Mouse (Mus musculus) cerebellum, adult 11-12 months (tissue): Measurements from ENCODE around the gene Trcg1.

Experiments used
- DNase-seq: peaks from one replicate; pipeline ENCODE4 v3.0.0; 2022

Trcg1 gene

DNA sequence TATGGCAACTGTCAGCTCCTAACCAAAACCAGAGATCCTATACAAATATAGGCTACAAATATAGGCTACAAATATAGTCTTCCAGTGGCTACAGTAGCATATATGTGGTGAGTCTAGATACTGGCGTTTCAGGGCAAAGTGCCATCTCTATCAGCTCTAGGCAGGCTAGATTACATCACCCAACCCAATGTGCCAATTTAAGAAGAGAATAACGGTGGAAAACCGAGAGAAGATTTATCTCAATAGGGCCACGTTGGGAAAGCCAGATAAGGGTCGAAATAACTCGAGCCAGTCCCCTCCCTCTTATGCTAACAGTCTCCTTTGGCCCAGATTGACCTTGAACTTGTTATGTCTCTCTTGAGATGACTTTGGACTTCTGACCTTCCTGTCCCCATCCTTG lies 3.2 kb upstream of the Trcg1 start:
- DNase-seq, result no peak

DNA sequence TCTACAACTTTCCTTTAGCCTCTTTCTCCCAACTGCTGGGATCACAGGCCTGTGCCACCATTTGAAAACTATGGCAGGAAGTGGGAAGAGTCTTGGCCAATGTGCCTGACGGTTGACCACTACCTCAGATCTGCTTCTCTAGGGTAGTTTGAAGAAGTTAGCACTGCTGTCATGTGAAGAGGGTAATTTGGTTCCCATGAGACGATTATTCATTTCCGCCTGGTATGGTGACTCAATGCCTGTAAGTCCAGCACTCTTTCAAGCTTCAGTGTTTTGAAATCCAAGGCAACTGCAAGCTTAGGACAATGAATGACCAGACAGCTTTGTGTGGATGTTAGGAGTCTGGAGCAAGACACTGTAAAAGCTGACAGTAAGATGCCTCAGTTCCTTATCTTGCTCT lies 2.6 kb upstream of the Trcg1 start:
- no peak for DNase-seq

DNA sequence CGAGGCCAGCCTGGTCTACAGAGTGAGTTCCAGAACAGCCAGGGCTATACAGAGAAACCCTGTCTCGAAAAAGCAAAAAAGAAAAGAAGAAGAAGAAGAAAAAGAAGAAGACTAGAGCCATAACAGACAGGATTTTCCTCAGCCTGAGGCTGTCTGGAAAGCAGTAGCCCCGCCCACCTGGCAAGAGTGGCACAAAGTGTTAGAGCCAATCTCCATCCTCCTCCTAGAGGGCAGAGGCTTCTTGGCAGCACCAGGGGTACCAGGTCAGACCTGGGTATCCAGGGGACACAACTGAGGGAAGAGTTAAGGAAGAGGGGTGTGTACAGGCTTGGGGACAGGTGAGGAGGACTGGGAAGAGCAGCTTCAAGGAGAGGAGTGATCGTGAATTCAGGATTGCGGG lies 1.3 kb downstream of the Trcg1 start:
- DNase-seq, result no peak

DNA sequence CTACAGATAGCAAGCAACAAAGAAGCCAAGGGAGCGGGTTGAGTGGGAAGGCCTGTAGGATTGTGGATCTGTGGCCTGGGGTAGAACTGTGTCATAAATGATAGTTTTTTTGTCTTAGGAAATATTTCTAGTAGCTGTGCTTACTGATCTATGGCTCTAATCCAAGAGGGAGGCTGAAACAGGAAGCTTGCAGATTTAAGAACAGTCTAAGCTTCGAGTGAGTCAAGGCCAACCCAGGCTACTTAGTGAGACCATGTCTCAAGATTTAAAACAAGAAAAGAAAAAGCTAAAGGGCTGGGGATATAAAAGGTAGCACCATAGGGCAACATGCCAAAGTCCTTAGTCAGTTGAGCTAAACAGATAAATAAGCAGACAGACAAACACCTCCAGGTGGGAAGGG lies 1.9 kb downstream of the Trcg1 start:
- no peak for DNase-seq

DNA sequence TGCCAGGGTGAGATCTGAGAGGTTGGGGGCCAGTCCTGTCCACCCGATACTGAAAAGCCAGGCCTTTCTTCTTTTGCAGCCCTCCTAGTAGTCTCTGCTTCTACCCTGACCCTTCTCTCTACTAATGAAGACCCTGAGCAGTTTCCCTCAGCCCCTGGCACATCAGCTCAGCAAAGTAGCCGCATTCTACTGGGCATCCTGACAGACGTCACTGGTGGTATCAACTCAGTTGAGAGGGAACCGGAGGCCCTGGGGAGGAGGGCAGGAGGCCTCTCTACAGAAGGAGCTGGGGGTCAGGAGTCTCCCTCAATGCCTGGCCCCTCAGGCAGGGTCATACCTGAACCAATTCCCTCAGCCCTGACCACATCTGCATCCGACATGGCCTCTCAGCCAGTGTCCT lies 4.8 kb downstream of the Trcg1 start:
- no peak for DNase-seq

DNA sequence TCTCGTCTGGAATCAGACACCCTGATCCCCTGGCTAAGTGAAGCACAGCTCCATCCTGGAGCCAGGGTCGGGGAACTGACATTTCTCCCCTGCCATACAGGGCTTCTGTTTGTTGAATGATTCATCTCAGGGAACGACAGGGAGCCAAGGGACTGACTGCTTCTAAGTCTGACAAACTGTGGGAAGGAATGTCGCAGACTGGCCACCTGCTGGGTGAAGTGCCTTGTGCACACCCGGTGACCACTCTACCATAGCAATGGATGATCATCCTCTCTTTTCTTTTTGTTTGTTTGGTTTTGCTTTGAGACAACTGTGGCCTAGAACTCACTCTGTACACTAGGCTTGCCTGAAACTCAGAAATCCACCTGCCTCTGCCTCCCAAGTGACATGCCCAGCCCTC lies 6.6 kb downstream of the Trcg1 start:
- DNase-seq, result no peak

DNA sequence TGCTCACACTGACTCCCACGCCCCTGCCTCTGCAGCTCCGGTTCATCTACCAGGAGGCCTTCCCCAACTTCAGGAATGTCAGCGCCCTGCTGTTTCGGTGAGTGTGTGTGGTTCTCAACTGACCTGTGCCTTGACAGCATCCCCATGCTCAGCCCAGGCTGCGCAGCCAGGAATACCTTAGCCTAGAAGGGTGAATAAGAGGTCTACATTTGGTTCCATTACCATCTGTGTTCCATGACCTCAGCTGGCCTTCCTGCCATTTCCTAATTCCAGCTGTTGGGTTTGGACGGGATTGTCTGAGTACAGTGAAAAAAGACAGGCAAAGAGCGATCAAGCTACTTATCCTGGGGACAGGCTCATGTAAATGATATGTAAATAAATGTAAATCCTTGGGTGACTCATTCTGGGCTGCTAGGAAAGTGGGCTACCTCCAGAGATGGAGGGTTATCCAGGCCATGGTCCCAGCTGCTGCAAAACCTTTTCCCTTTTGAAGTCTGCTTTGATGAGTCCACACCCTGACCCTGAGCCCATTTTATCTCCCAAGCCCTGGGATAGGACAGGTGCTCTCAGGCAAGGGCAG lies 7.8 kb downstream of the Trcg1 start:
- DNase-seq, result no peak

DNA sequence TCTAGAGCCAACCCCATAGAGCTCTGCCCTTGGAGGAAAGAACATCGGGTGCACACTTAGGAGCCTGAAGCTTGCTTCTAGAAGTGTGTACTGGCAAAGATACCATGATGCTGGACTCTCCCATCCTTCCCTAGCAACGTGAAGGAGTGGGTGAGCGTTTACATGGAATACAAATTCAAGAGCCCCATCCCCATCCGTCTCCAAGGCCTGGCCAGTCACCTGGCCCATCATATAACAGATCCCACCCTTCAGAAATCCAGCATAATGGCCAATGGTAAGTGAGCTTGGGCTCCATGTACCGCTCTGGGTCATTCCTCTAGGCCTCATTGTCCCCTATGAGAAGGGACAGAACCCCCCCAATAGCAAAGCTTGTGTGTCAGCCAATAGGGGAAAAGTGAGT lies 10.1 kb downstream of the Trcg1 start:
- no peak for DNase-seq

DNA sequence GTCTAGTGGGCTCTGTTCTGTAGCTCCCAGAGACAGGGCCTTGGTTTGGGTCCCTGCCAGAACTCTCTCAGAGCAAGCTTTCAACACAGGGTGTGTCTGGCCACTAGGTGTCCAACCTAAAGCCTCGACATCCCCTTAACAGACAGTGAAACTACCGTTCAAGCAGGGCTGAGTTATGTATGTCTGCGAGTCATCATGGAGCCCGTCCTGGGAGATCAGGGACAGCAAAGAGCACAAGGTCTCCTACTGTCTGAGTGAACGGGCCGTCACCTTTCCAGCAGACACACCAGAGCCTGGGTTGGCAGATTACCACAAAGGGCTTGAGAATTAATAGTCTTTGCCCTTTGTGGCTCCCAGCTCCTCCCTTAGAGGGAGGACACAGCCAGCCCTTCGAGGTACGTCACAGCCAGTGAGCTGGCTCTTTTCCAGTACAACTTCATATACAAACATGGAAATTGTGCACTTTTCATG lies 10.9 kb downstream of the Trcg1 start:
- DNase-seq, result no peak

DNA sequence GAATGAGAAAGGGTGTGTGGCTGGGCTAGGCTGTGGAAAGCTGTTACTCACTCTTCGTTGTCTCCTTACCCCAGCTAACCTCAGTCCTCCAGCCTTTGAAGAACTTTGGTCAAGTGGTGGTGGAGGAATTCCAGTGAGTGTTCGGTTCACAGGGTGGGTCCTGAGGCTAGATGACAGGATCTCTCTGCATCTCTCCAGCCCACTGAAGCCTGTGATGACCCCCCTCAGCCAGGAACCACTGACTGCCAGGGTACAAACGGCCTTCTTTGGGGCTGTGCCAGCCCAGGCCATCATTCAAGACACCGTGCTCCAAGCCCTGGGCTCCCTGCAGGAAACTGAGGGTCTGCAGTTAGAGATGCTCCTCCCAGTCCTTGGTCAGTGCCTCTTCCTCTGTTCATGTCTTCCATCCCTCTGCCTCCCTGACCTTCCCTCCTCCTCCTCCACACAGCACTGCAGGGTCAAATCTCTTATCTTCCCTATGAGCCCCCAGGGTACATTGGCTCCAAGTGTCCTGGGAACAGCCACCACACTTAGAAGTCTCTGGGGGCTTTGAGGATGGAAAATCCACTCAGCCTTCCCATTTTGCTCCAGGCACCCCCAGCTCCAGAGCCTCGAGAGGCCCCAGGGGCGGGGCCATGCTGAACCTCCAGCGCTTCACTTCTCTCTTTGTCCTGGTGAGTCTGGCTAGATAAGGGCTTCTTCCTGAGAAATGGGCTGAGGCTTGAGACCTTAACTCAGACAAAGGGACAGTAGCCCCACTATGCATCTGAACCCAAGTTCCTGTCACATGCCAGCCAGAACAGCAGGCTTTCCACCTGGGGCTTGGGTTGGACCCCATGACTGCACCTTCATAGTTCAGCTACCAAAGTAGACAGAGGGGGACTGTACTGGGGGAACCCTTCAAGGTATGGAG lies 11.9 kb downstream of the Trcg1 start:
- no peak for DNase-seq

DNA sequence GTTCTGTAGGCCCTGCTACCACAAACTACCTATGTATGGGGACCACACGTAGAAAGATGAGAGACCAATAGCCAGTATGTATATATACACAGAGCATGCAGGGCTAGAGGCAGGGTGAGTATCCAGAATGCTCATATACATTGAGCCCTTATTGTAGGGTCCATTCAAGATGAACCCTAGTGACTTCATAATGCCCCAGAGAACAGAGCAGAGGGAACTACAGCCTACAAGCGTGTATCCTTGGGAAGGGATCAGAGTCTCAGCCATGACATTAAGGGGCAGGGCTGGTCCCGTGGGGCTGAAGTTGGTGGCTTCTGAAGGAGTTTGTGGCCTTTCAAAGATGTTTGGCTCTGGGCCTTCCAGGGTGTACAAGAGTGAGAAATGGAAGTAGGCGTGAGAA lies 13.7 kb downstream of the Trcg1 start:
- no peak for DNase-seq

DNA sequence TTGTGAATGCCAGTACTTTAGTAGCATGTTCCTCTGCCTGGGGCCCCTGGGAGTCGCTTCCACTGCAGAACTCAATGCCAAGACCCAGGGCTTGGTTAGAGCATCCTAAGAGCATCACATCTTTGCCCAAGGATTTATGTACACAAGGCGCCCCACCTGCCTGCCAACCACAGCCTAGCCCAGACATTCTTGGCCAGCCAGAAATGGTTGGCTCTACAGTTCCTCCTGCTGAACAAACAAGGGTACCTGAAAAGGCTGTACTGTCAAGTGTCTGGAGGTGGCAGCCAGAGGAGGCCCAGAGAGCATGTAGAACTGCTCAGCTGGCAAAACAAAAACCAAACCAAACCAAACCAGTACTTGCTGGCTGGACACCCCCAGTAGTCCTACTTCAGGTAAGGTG lies 14.8 kb downstream of the Trcg1 start:
- DNase-seq, result no peak

DNA sequence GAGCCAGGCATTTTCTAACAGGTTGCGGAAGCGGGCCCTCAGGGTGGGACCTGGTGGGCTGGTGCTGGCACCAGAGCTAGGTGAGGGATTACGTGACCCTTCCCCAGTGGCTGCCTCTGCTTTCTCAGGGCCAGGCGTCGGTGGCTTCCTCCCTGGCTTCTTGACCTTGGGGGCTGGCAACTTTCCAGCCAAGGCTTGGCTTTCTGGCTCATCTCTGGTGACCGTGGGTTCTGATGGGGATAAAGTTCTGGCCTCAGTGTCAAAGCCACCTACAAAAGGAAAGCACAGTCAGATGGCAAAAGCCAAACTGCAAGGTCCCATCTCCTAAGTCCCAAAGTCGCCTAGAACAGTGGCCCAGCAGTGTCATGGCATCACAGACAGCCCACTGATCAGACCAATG lies 17.7 kb downstream of the Trcg1 start:
- no peak for DNase-seq

DNA sequence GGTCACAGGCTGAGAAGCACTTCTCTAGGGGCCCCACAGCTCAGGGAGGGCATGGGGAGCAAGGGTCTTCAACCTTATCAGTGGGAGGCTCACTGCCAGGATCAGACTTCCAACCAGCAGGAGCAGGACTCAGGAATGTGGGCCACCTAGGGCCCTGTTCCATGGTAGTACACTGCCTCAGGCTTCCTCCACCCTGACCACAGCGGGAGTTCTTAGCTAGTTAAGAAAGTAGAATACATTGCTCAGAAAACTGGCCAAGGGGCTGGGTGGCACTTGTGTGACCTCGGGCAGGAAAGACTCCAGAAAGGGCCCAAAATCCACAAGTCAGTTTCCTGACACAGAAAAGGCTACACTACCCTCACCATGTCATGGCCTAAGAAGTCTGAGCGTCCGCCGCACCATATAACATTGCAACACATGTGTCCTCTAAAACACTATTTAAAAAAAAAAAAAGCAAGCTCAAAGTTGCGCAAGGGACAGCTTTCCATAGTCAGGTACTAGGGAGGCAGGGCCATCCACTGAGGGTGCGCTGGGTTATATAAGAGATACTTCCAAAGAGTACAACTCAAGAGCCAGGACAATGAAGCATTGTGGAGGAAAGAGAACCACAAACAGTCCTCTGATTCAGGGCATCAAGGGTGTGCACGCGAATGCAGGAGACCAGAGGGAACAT lies 18.6 kb downstream of the Trcg1 start:
- DNase-seq, result no peak

DNA sequence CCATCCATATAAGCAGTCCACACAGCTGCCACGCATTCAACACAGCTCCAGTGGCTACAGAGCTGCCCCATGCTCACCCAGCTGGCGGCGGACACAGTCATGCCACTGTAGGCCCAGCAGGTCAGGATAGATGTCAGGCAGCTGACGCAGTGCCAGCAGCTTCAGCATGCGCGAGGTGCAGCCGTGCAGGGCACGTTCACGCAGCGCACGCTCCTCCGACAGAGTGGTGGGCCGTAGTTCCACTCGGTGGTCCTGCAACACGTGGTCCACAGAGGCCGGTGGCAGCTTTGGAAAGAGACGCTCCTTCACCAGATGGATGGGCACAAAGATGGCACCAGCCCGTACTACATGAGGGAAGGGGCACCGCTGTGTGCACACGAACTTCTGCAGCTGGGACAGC lies 20.0 kb downstream of the Trcg1 start:
- no peak for DNase-seq

DNA sequence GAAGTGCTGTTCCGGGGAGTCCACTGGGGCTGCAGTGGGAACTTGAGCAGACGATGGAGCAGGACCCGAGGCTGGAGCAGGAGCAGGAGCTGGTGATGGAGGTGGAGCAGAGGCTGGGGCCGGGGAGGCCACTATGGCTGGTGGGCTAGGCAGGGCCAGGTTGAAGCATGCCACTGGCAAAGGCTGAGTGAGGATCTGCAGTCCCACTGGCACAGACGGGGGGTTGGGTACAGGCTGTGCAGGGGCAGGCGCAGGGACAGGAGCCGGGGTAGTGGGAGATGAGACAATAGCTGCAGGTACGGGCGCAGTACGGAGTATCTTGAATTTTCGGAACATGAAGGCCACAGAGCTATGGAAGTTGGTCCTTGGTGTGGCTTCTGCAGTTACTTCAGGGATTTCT lies 20.5 kb downstream of the Trcg1 start:
- no peak for DNase-seq

DNA sequence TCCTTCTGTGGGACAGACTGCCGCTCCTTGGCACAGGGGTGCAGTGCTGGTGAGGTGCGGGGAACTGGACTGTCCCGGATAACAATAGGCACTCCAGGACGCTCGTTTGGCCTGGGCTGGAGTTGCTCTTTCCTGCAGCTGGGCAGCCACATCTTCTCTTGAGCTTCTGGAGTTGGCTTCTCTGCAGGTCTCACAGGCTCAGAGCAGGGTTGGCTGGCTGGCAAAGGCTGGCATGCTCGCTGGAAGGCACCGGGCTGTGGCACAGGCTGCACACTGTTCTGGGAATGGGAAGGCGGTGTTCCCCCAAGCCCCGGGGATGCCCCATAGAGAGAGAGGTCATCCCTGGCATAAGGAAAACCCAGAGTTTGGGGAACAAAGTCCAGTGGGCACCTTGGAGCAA lies 21.3 kb downstream of the Trcg1 start:
- no peak for DNase-seq

DNA sequence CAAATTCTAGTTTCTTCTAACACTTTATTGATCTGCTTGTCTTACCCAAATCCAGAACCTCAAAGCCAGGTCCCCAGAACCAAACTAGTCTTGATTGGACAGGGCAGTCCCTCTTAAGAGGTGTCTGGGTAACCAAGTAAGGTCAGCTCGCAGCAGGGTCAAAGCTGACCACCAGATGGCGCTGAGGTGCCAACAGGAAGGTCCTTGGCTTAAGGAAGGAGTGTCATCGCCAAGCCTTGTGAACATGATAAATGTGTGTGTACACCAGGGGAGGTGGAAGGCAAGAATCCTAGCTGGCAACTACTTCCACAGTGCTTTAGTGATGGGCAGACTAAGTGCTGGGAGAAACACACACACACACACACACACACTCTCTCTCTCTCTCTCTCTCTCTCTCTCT lies 23.4 kb downstream of the Trcg1 start:
- DNase-seq, result peak; percentile 86

DNA sequence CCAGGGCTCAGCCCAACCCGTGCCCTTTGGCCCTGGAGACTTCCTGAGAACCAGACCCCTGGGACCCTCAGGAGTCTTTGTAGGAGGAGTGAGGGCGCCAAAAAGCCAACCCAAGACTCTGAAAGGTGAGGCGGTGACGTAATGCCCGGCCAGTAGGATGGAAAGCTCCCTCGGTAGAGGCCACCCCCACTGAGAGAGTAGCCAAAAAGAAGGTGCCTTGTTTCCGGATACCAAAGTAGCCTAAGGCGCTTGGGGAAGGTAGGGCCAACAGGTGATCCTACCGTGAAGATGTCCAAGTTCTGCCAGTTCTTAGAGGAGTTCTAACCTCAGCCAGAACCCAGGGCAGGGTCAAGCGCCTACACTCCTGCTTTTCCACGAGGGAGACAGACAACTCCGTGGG lies 24.6 kb downstream of the Trcg1 start:
- peak; percentile 22 for DNase-seq

DNA sequence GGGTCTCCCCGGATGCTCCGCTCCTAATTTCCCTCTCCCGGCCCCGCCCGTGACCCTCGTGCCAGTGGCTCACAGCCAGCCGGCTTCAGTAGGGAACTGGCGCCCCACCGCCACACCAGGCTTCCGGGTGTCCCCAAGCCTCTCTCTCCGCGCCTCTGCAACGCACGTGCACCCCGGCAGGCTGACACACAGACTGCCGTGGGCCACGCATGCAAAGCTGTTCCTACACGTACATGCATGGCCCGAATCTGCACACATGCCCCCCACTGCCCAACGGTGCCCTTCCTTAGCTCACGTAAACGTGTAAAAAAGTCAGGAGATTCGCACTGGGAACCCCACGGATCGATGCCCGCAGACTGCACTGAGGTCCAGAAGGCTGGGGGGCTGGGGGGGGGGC lies 25.2 kb downstream of the Trcg1 start:
- peak; percentile 47 for DNase-seq

DNA sequence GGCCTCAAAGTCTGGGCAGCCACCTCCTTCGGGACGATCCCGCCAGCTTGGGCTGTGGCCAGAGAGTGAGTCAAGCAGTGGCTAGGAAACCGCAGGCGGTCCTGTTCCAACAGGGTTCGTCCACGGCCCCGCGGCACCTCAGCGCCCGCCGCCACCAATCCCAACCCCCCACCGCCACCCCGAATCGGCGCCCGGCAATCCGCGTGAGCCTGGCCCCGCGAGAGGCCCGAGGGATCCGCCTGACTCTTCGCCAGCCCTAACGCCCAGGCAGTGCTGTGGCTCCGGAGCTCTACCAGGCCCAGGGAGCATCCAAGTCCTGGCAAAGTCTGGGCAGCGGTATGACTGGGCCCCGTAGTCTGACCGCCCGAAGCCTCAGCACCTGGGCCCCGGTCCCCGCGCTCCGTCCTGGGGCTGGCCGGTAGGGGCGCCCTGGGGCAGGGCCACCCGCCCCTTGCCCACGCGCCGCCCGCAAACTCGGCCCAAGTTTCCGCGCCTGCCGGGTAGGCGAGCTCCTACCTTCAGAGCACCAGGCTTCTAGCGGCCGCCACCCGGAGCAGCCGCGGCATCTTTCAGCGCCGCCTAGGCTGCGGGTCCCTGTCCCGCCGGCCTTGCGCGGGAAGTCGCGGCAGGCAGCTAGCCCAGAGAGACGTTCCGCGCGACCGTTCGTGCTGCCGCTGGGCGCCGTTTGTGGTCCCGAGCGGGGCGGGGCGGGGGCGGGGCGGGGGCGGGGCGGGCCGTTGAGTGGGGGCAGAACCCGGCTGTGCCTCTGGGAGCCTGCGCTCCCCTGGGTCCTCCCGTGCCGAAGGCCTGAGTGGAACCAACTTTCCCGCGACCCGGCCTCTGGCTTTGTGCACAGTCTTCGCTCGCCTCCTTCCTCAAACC lies 25.8 kb downstream of the Trcg1 start, which contains the start of gene 1700017B05Rik:
TSS of gene 1700017B05Rik (minus strand) at position 700 of the 882 bp plus-strand sequence.
- DNase-seq, result peak; percentile 67

DNA sequence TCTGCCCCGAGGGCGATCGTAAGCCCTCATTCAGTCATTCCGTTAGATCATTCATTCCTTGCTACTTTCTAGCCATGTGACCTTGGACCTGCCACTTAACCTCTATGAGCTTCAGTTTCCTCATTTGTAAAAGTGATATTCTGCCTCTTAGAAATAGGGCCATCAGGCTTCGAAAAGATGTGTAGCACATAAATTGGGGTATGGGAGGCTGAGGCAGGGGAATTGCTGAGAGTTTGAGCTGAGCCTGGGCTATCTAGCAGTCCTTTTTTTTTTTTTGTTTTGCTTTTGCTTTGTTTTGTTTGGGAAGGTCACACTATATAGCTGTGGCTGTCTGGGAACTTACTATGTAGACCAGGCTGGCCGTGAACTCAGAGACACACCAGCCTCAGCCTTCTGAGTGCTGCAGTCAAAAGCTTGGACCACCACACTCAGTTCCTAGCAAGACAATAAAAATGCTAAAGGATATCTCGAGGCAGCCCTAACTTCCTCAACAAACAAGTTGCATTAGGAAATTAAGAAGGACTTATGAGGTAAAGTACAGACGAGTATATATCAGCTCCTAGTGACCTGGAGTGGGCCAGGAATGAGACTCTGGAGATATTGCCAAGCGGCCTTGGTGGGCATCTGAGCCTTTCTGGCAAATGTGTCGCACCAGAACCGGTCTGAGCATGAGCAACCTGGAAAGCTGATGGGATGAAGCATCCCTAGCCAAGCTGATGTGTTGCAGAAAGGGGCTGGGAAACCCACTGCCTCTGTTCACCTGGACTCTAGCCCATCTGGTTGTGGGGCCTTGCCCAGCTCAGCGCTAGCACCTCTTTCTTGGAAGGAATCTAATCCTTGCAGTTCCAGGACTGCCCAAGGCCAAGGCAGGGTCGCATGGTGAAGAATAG lies 26.7 kb downstream of the Trcg1 start:
- DNase-seq, result peak; percentile 16
